Mouse (Mus musculus): ENCODE results near the gene Cadm1. TPM values are rescaled to one million over a fixed set of nuclear protein-coding genes. Genes with fewer than 3 reads are reported as not detected.

Cadm1 gene
- total and polyA plus RNA-seq, 3 experiments, result 0.14 to 0.31 TPM; not detected in 1

DNA sequence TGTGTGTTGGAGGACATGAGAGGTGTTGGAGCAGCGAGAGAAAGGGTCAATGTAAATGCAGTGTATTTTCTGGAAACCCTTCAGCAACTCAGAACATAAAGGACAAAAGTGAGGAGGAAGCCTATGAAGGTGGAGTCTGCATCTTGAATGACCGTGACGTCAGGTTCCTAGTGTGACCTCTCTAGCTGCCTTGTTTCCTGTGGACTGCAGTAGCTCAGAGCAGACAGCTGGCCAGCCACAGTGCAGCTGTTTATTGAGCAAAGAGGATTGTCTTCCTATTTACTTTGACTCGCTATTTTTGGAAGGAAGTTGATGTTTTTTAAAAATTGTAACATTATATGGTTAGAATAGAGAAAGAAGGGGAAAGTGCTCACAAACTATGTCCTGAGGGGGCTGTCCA lies 112.7 kb downstream of the Cadm1 start (continued):
- TF ChIP-seq MEF2A (IDR thresholded peaks at IDR 0.05; ENCODE audit: extremely low read depth, insufficient replicate concordance, low read depth, low read length, poor library complexity, severe bottlenecking), result no peak
- TF ChIP-seq JUND (IDR thresholded peaks at IDR 0.05; ENCODE audit: low read depth, low read length), result no peak
- no peak for TF ChIP-seq SIN3A (IDR thresholded peaks at IDR 0.05; ENCODE audit: low read length)
- TF ChIP-seq ZKSCAN1 (IDR thresholded peaks at IDR 0.05; ENCODE audit: low read depth, low read length), result no peak

DNA sequence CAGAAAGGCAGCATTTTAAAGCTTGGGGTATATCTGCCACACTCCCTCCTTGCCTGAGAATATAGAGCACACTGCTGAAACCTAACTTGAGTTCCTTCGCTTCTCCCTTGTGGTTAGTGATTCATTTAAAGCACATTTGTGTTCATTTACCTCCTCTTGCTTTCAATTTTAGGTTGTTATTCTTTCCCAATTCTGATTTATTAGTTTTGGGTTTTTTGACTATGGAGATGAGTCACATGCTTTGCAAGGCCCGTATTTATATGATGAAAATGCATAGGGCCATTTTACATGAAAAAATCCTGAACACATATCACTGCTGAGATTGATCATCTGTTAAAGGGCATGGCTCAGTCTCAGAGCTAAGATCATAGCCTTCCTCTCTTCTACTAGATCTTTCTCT lies 115.1 kb downstream of the Cadm1 start:
- Histone ChIP-seq H3K4me1 (ENCODE audit: control insufficient read depth in 1 of 2, insufficient read depth in 2 of 2, low read length in 2 of 2) (no peaks in the 10 kb centered on the region), H3K27ac (ENCODE audit: control insufficient read depth, low read depth, low read length) (no peak overlapping the region), H3K9me3 (replicated peaks; ENCODE audit: insufficient read depth, low read length) (no peaks in the 10 kb centered on the region), H3K9ac (ENCODE audit: control insufficient read depth, low read depth, low read length, poor library complexity, severe bottlenecking) (no peak overlapping the region), H3K4me3 (ENCODE audit: control insufficient read depth in 1 of 2, insufficient read depth in 1 of 2, low read depth in 2 of 2, low read length in 2 of 2) (no peak overlapping the region), H3K36me3 (ENCODE audit: control insufficient read depth in 1 of 2, insufficient read depth in 2 of 2, low read length in 2 of 2) (no peaks in the 10 kb centered on the region), H3K79me2 (ENCODE audit: control insufficient read depth, insufficient read depth, low read length, poor library complexity) (no peaks in the 10 kb centered on the region), H3K27me3 (ENCODE audit: control insufficient read depth in 1 of 2, insufficient read depth in 2 of 2, low read length in 2 of 2) (no peaks in the 10 kb centered on the region; a peak in 1 of 4 replicates)
- DNase-seq (ENCODE audit: low read depth, low spot score), result no peak
- no peak for TF ChIP-seq MAFK (IDR thresholded peaks at IDR 0.05; ENCODE audit: borderline replicate concordance, low read depth, low read length)
- TF ChIP-seq ZKSCAN1 (IDR thresholded peaks at IDR 0.05; ENCODE audit: low read depth, low read length), result no peak
- no peak for TF ChIP-seq TCF12 (IDR thresholded peaks at IDR 0.05; ENCODE audit: low read depth, low read length)
- TF ChIP-seq ZNF384 (IDR thresholded peaks at IDR 0.05; ENCODE audit: low read depth, low read length), result no peak
- no peak for TF ChIP-seq CTCF (IDR thresholded peaks at IDR 0.05 in 2 of 3, conservative IDR thresholded peaks at IDR 0.05 in 1 of 3; ENCODE audit: control insufficient read depth in 1 of 3, insufficient read depth in 1 of 3, low read depth in 2 of 3, low read length in 3 of 3, poor library complexity in 1 of 3, severe bottlenecking in 1 of 3)
- no peak for TF ChIP-seq CHD1 (IDR thresholded peaks at IDR 0.05; ENCODE audit: low read depth, low read length)
- no peak for TF ChIP-seq CHD2 (IDR thresholded peaks at IDR 0.05; ENCODE audit: low read length)
- no peak for TF ChIP-seq BHLHE40 (IDR thresholded peaks at IDR 0.05; ENCODE audit: borderline replicate concordance, low read depth, low read length)
- no peak for TF ChIP-seq KAT2A (conservative IDR thresholded peaks at IDR 0.05; ENCODE audit: low read depth, low read length)
- no peak for TF ChIP-seq POLR2A (IDR thresholded peaks at IDR 0.05; ENCODE audit: control insufficient read depth in 1 of 2, insufficient read depth in 1 of 2, low read depth in 1 of 2, low read length in 2 of 2, poor library complexity in 1 of 2)
- TF ChIP-seq E2F4 (IDR thresholded peaks at IDR 0.05; ENCODE audit: borderline replicate concordance, low read depth, low read length), result no peak
- TF ChIP-seq MYC (IDR thresholded peaks at IDR 0.05; ENCODE audit: low read depth, low read length), result no peak
- no peak for TF ChIP-seq MAZ (IDR thresholded peaks at IDR 0.05; ENCODE audit: low read depth, low read length)

- Histone ChIP-seq H3K79me2 (ENCODE audit: control insufficient read depth, insufficient read depth, low read length, poor library complexity) (no peaks in the 10 kb centered on the region), H3K27ac (ENCODE audit: control insufficient read depth, low read depth, low read length) (no peak overlapping the region), H3K4me3 (ENCODE audit: control insufficient read depth in 1 of 2, insufficient read depth in 1 of 2, low read depth in 2 of 2, low read length in 2 of 2) (no peak overlapping the region), H3K4me1 (ENCODE audit: control insufficient read depth in 1 of 2, insufficient read depth in 2 of 2, low read length in 2 of 2) (no peaks in the 10 kb centered on the region), H3K36me3 (ENCODE audit: control insufficient read depth in 1 of 2, insufficient read depth in 2 of 2, low read length in 2 of 2) (no peaks in the 10 kb centered on the region), H3K9ac (ENCODE audit: control insufficient read depth, low read depth, low read length, poor library complexity, severe bottlenecking) (no peak overlapping the region), H3K9me3 (replicated peaks; ENCODE audit: insufficient read depth, low read length) (no peaks in the 10 kb centered on the region), H3K27me3 (ENCODE audit: control insufficient read depth in 1 of 2, insufficient read depth in 2 of 2, low read length in 2 of 2) (no peaks in the 10 kb centered on the region)
- DNase-seq (ENCODE audit: low read depth, low spot score), result no peak
- no peak for TF ChIP-seq RCOR1 (IDR thresholded peaks at IDR 0.05; ENCODE audit: low read depth, low read length)
- no peak for TF ChIP-seq JUND (IDR thresholded peaks at IDR 0.05; ENCODE audit: low read depth, low read length)
- TF ChIP-seq USF1 (IDR thresholded peaks at IDR 0.05; ENCODE audit: low read depth, low read length), result no peak
These were observed 121.5 kb downstream of the Cadm1 start for GRCm38 (mm10) chr9:47651431-47651830.
